Mouse (Mus musculus): Measurements from ENCODE around the gene A930018P22Rik.

DNA sequence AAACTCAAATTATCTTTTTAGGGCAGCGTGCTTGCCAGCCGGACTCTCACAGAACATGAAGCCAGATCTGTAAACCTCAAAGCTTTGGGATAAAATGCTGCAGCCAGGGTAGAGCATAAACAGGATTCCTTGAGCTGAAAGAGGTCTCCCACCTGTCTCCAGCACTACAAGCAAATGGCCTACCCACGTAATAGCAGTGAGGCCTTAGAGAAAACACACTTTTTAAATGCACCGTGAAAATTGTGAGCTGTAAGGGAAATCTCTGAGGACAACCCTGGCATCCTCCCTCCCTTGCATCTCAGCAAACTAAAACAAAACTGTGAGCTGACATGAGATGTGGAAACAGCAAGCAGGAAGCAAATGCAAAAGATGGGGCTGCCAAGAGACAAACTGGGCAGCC is 35.3 kb downstream of the A930018P22Rik start:
- TF ChIP-seq CTCF (IDR thresholded peaks at IDR 0.05; ENCODE audit: borderline replicate concordance, extremely low read depth, insufficient read depth, insufficient read length) (no peak), POLR2A (IDR thresholded peaks at IDR 0.05; ENCODE audit: borderline replicate concordance, extremely low read depth, insufficient read depth, insufficient read length, poor library complexity, severe bottlenecking) (no peak)

Data from brain, embryonic 14.5 days (tissue).